Mouse (Mus musculus): ENCODE results near the gene Tmem131l.

DNA sequence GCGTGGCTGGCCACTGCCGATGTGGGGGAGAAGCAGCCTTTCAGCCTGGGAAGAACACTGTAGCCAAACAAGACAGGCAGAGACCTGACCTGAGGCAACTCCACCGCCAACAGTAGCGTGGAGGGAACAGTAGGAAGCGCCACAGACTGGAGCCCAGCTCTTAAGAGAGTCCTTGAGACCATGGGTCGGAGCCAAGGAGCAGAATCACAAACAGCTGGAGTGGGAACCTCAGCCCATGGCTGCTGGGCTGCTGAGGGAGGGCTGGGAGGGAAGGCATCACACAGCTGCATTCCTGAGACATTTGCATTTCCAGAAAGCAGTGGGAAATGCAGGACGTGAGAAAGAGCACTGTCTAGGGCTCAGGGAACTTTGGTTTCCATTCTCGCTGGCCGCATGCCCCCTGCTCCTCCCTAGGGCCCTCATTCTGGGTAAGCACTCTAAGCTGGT lies 8.8 kb upstream of the Tmem131l start:
- TF ChIP-seq ZNF384 (IDR thresholded peaks at IDR 0.05; ENCODE audit: low read depth, low read length) (no peak), MAFK (IDR thresholded peaks at IDR 0.05; ENCODE audit: insufficient read depth, low read depth, low read length) (no peak), ZC3H11A (IDR thresholded peaks at IDR 0.05; ENCODE audit: borderline replicate concordance, low read depth, low read length) (no peak), HCFC1 (IDR thresholded peaks at IDR 0.05; ENCODE audit: borderline replicate concordance, insufficient read depth, low read length) (no peak)

Data from ES-E14 (cell line).